In genomic region chr17:57996461-57996860, GRCm38 (mm10) we compare ENCODE assay signal across 20 mouse cellular contexts.
"Had no signal": no experiment of that assay in that cellular context is flagged by ENCODE, and none has a peak within 500 bp of the region (broad histone marks: within the 10 kb centered on the region; RNA-seq: fewer than 3 reads in every experiment).

No protein-coding gene starts in this region.

- H3K36me3 ChIP-seq: kidney, embryonic 15.5 days; limb, embryonic 12.5 days; limb, embryonic 15.5 days; midbrain, embryonic 15.5 days; neural tube, embryonic 13.5 days had no signal

- DNase-seq: kidney, adult 8-10 months; kidney, postnatal 10 days; kidney, postnatal 36 days; left cerebral cortex, postnatal 4 days; liver, postnatal 0 days; lung, embryonic 14.5 days; thymus, adult 2 months; thymus, postnatal 14 days; thymus, postnatal 4 days had no signal

- ATAC-seq: liver, postnatal 0 days; lung, postnatal 0 days; midbrain, embryonic 15.5 days had no signal

- H3K9ac ChIP-seq: kidney, embryonic 15.5 days; limb, embryonic 12.5 days; limb, embryonic 15.5 days; liver, embryonic 14.5 days; liver, postnatal 0 days; lung, embryonic 14.5 days; midbrain, embryonic 15.5 days; neural tube, embryonic 13.5 days had no signal

- H3K9me3 ChIP-seq: kidney, embryonic 15.5 days; limb, embryonic 12.5 days; limb, embryonic 15.5 days; midbrain, embryonic 15.5 days; neural tube, embryonic 13.5 days had no signal

- H3K27ac ChIP-seq: kidney, embryonic 15.5 days; limb, embryonic 12.5 days; limb, embryonic 15.5 days; liver, embryonic 14.5 days; macrophage; midbrain, embryonic 15.5 days; neural tube, embryonic 13.5 days; stomach, postnatal 0 days had no signal

- H3K4me3 ChIP-seq: kidney, embryonic 15.5 days; limb, embryonic 12.5 days; limb, embryonic 15.5 days; midbrain, embryonic 15.5 days; myocyte; neural tube, embryonic 13.5 days had no signal

- H3K27me3 ChIP-seq: kidney, embryonic 15.5 days; limb, embryonic 12.5 days; limb, embryonic 15.5 days; midbrain, embryonic 15.5 days; neural tube, embryonic 13.5 days had no signal

- H3K4me1 ChIP-seq: kidney, embryonic 15.5 days; limb, embryonic 12.5 days; limb, embryonic 15.5 days; midbrain, embryonic 15.5 days; neural tube, embryonic 13.5 days had no signal

- H3K4me2 ChIP-seq: kidney, embryonic 15.5 days; limb, embryonic 12.5 days; limb, embryonic 15.5 days; liver, embryonic 11.5 days; lung, embryonic 14.5 days; midbrain, embryonic 15.5 days; neural tube, embryonic 13.5 days had no signal
